Mouse (Mus musculus) adrenal gland, adult 8-10 months (tissue): Measurements from ENCODE around the gene Trex1. TPM values are rescaled to one million over a fixed set of nuclear protein-coding genes. Genes with fewer than 3 reads are reported as not detected.

Experiments
- DNase-seq: peaks from one replicate; pipeline ENCODE4 v3.0.0; 2022
- total RNA-seq, 4 experiments: library from RNA; stranded (reverse); gene quantifications; 2 replicates each; pipeline ENCODE4 v1.2.4; 2022

Gene Trex1
- total RNA-seq, 4 experiments from 2014 or later: 19.0 to 25.3 (median 21.7) TPM

DNA sequence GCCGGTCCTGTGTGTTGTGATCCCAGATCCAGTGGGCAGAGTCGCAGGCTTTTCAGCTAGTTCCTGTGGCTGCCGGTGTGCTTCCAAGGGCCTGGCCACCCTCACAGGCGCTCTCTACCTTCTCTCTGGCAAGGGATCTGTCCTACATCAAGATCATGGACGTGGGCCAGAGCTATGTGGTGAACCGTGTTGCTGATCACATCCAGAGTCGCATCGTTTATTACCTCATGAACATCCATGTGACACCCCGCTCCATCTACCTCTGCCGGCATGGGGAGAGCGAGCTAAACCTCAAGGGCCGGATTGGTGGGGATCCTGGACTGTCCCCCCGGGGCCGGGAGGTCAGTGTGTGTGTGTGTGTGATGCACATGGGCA, 49.2 kb downstream of the Trex1 start:
- no peak for DNase-seq

GRCm38 (mm10) chr9:109009636-109010315, 49.8 kb downstream of the Trex1 start:
- no peak for DNase-seq

GRCm38 (mm10) chr9:109008994-109009635, 50.4 kb downstream of the Trex1 start:
- no peak for DNase-seq

- DNase-seq: no peak
Observed at GRCm38 (mm10) chr9:109008081-109008480, 51.5 kb downstream of the Trex1 start.

Other genes with a start within 250 kb of the Trex1 start
- 1 to 10 TPM; 3.0 to 8.6 (median 7.9) TPM for gene Celsr3, start 233.4 kb downstream of the Trex1 start, total RNA-seq
- gene Slc26a6, start 206.5 kb downstream of the Trex1 start, total RNA-seq: 10 to 100 TPM in 3 of 4 experiments, 1 to 10 TPM in 1; 8.4 to 14.4 (median 12.3) TPM
- gene Tmem89, start 145.1 kb downstream of the Trex1 start, total RNA-seq: under 1 TPM in 1 of 4 experiments, not detected in 3; 0.59 TPM
- 100 to 1,000 TPM; 381 to 565 (median 479) TPM for gene Uqcrc1, start 123.1 kb downstream of the Trex1 start, total RNA-seq
- 10 to 100 TPM in 1 of 4 experiments, 1 to 10 TPM in 3; 2.6 to 12.4 (median 6.9) TPM for gene Col7a1, start 106.1 kb downstream of the Trex1 start, total RNA-seq
- 1 to 10 TPM in 1 of 4 experiments, under 1 TPM in 3; 0.31 to 1.0 (median 0.45) TPM for gene Ucn2, start 73.7 kb downstream of the Trex1 start, total RNA-seq
- gene Pfkfb4, start 68.0 kb downstream of the Trex1 start, total RNA-seq: 10 to 100 TPM in 2 of 4 experiments, 1 to 10 TPM in 2; 6.2 to 21.6 (median 12.0) TPM
- gene Shisa5, start 21.2 kb downstream of the Trex1 start, total RNA-seq: 100 to 1,000 TPM; 126 to 177 (median 159) TPM
- gene Atrip, start 14.4 kb upstream of the Trex1 start, total RNA-seq: 10 to 100 TPM; 16.3 to 27.7 (median 22.2) TPM
- gene Ccdc51, start 22.8 kb upstream of the Trex1 start, total RNA-seq: 10 to 100 TPM; 17.3 to 20.0 (median 18.7) TPM
- gene Tma7, start 22.9 kb upstream of the Trex1 start, total RNA-seq: 100 to 1,000 TPM; 342 to 453 (median 370) TPM
- 100 to 1,000 TPM; 128 to 173 (median 140) TPM for gene Plxnb1, start 35.7 kb upstream of the Trex1 start, total RNA-seq
- gene Fbxw21, start 102.3 kb upstream of the Trex1 start, total RNA-seq: not detected
- gene Fbxw13, start 136.2 kb upstream of the Trex1 start, total RNA-seq: not detected
- gene Fbxw20, start 175.0 kb upstream of the Trex1 start, total RNA-seq: not detected
- gene Fbxw14, start 227.9 kb upstream of the Trex1 start, total RNA-seq: not detected